Mouse (Mus musculus): ENCODE measurements around the gene Map1b. TPM values are rescaled to one million over a fixed set of nuclear protein-coding genes. Genes with fewer than 3 reads are reported as not detected.

Map1b gene
- total RNA-seq, 2 experiments from 2014 or later: 1,564 to 1,697 TPM

DNA sequence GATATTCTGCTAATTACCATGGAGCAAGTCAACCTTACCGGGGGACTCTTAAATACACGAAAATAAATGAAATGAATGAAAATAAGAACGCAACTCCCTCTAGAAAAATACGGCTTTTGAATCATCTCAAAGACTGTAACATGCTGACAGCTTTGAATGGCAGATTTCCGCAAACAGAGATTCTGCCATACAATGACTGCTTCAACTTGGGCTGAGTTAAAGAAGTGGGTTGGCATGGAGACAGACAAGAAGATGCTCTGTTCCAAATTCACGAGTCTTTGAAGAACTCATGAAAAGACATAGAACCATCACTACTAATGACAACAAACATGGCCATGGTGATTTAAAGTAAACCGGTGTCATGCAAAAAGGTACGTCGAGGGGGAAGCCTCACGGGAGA is 21.9 kb downstream of the Map1b start:
- DNase-seq: no peak
- intact Hi-C loops (cut with DNase I): no loop called here

GRCm38 (mm10) chr13:99493304-99493904 is 22.9 kb downstream of the Map1b start:
- intact Hi-C loops (cut with DNase I): no loop called here
- DNase-seq: no peak

DNA sequence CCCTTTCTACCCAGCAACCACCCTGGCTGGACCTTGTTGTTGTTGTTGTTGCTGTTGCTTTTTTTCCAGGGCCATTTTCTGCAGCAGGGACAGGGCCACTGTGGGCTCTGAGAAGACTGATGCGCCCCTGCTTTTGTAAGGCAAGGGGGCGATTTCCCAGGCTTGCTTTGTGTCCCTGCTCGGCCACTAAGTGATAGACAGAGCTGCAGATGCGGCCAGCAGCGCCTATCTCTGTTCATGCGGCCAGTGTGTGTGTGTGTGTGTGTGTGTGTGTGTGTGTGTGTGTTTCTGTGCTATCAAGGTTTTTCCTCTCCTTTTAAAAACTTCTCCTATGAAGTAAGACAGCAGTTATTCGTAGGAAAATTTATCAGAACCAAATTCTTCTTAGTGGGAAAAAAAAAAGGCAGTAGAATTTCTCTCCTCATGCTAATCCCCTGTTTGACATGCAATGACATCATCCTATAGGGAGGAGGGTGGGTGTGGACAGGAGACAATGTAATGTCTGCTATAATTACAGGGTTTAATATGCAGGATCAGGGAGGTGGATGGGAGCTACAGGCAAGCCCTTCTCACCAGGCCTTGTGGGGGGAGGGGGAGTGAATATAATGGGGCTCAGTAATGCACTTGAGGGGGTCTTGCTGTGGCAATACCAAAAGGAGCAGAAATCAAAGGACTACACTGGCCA is 23.6 kb downstream of the Map1b start:
- no peak for DNase-seq
- intact Hi-C loops (cut with DNase I): no loop called here

GRCm38 (mm10) chr13:99489998-99490397 is 26.3 kb downstream of the Map1b start:
- no peak for DNase-seq
- intact Hi-C loops (cut with DNase I): loop anchor here (10.0 kb wide), 1 partner anchor 125 kb away; no protein-coding TSS in a partner anchor

GRCm38 (mm10) chr13:99489175-99489574 is 27.2 kb downstream of the Map1b start:
- intact Hi-C loops (cut with DNase I): loop anchor here (10.0 kb wide), 1 partner anchor 124 kb away; no protein-coding TSS in a partner anchor
- no peak for DNase-seq

DNA sequence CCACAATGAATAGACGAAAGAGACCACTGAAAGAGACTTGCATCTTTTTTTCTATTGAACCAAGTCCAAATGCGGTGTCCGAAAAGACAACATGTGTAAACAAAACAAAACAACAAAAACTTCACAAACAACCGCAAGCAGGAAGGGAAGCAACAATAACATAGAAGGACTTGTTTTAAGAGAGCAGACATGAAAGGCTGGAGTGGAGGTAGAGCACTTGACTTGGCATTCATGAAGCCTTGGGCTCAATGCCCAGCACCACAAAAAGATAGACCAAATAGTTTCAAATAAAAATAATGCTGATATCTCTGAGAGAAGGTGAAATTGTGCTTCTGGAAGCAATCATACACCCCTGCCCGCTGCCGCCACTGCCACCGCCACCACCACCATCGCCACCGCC is 30.5 kb downstream of the Map1b start:
- DNase-seq: no peak
- intact Hi-C loops (cut with DNase I): loop anchor here (10.0 kb wide), 1 partner anchor 121 kb away; no protein-coding TSS in a partner anchor

GRCm38 (mm10) chr13:99485331-99485733 is 31.0 kb downstream of the Map1b start:
- intact Hi-C loops (cut with DNase I): loop anchor here (10.0 kb wide), 1 partner anchor 121 kb away; no protein-coding TSS in a partner anchor
- no peak for DNase-seq

DNA sequence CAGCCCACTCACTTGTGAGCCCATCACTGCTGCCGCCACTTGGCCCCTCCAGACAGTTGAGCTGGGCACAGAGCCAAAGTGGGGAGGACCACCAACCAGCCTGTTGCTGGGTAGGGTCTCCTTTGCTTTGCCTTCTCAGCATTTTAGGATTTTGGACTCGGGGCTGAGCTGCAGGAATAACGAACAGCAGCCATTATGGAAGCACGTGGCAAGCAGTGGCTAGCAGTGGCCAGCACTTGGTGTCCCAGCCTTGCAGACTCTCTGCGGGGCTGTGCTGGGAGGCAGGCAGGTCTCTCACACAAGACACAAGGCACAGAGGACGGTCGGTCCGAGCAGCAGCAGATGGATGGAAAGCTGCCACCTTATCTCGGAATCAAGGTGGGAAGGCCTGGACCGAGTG is 31.4 kb downstream of the Map1b start:
- DNase-seq: peak; percentile 38
- intact Hi-C loops (cut with DNase I): loop anchor here (10.0 kb wide), 1 partner anchor 120 kb away; no protein-coding TSS in a partner anchor

DNA sequence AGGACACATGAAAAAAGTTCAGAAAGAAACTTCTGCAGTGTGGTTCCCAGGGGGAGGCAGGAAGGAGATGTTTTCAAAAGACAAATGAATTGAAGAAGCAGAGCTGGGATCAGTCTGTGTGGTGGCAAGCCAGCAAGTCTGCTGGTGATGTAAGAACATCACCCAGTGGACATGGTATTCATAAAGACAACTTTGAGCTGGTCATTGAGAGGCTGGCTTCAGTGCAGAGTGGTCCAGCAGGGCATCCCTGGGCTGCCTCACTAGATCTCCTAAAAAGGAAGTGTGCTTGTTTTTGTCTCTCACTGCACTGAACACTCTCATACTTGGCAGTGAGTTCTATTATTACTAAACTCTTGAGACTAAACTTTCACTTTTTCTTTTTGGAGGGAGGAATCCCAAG is 32.9 kb downstream of the Map1b start:
- DNase-seq: no peak
- intact Hi-C loops (cut with DNase I): loop anchor here (10.0 kb wide), 1 partner anchor 119 kb away; no protein-coding TSS in a partner anchor

DNA sequence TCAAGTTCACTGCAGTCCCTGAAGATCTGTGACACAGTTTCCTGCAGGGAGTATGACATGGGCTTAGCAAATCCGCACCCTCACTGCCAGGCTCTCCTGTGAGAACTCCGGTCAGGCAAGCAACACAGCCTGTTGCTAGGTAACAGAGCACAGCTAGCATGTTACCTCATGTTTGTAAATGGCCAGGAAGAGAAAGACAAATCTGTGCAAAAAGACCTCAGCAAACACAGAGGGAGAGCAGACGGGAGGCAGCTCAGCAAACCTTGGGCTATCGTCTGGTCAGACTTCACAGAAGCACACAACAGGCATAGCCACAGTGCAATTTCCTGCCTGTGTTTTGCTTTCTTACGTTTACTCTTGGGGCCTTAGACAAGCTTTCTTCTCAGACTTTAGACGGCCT is 40.9 kb downstream of the Map1b start:
- intact Hi-C loops (cut with DNase I): no loop called here
- DNase-seq: peak; percentile 15

DNA sequence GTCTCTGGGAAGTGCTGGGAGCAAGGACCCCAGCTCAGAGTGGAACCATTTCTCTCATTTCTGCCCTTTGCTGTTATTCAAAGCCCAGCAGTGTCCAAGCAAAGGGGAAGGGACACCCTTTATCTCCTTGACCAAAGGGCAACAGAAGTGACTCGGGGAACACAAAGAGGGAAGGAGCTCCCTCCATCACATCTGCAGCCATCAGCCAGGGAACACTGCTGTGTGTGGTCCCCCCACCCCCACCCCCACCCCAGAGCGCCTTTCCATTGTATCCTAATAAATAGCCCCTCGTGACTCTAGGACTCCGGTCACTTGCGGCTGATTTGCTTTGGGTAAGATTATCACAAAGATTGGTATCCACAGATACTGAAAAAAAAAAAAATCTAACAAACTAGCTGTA is 41.3 kb downstream of the Map1b start:
- DNase-seq: no peak
- intact Hi-C loops (cut with DNase I): no loop called here

GRCm38 (mm10) chr13:99474108-99474507 is 42.2 kb downstream of the Map1b start:
- peak; percentile 34 for DNase-seq
- intact Hi-C loops (cut with DNase I): no loop called here

DNA sequence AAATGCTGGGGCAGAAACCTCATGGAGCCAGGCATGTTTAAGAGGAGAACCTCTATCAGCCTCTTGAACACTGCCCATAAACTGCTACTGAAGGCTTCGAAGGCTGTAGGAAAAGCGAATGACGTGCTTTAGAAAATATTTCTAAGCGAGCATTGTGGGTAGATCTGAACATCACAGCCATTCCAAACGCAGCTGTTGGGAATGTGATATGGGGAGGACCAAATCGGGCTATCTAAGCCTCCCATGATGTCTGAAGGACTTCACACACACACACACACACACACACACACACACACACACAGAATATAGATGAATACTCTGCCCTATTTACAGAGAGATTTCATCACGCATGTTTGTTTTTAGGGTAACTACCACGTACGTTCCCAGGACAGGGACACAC is 44.3 kb downstream of the Map1b start:
- no peak for DNase-seq
- intact Hi-C loops (cut with DNase I): no loop called here

GRCm38 (mm10) chr13:99470084-99470483 is 46.3 kb downstream of the Map1b start:
- intact Hi-C loops (cut with DNase I): no loop called here
- DNase-seq: no peak

GRCm38 (mm10) chr13:99468267-99468666 is 48.1 kb downstream of the Map1b start:
- DNase-seq: no peak
- intact Hi-C loops (cut with DNase I): no loop called here

- DNase-seq: no peak
- intact Hi-C loops (cut with DNase I): no loop called here
Observed at GRCm38 (mm10) chr13:99466811-99467315, 49.5 kb downstream of the Map1b start.

DNA sequence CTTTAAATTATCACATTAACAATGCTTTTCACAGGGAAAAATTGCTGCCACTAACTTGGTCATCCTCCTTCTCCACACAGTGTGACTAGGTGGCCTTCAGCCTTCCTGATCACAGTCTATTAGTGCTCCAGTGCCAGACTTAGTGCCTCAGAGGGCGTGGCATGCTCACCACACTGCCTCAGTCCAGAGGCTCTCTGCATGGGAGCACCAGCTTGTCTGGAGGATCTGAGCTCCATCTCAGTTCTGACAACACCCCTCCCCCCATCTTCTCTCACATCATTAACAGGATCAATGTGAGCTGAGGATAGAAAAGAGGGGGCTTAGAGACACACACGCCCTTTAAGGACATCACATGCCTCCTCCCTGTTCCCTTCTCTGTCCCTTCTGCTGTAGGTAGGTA is 50.3 kb downstream of the Map1b start:
- intact Hi-C loops (cut with DNase I): no loop called here
- DNase-seq: no peak

GRCm38 (mm10) chr13:99464551-99464950 is 51.8 kb downstream of the Map1b start:
- DNase-seq: no peak
- intact Hi-C loops (cut with DNase I): no loop called here

GRCm38 (mm10) chr13:99461886-99462285 is 54.5 kb downstream of the Map1b start:
- intact Hi-C loops (cut with DNase I): no loop called here
- no peak for DNase-seq

DNA sequence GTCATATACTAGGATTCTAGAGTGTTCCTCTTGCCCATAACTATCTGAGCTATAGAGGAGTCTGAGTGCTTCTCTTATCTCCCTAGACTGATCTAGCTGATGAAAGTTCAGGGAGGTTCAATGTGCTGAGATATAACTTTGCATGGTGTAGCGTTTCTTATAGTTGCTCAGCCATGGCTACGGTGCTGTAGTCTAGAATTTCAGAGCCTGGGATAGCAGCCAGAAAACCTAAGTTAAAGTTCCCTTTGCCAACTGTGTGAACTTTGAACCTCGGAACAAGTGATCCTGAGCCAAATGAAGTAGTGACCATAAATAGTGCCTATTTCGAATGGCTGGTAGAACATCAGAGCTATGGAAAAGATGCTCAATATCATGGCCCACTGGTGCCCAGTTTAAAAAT is 56.7 kb downstream of the Map1b start:
- DNase-seq: no peak
- intact Hi-C loops (cut with DNase I): no loop called here

GRCm38 (mm10) chr13:99458658-99459386 is 57.5 kb downstream of the Map1b start:
- DNase-seq: peak; percentile 83
- intact Hi-C loops (cut with DNase I): no loop called here

Measured in left cerebral cortex, postnatal 4 days (tissue).